Mouse (Mus musculus) forebrain, embryonic 15.5 days (tissue): ENCODE data around the gene Fndc7. TPM values are rescaled to one million over a fixed set of nuclear protein-coding genes. Genes with fewer than 3 reads are reported as not detected.
"Not testable (repeated sequence)": the region's sequence is repeated elsewhere in the genome, so short reads cannot be mapped to it uniquely, and the experiment has no call there.

ENCODE experiments used
- ATAC-seq: fragments of 200-750 bp; cut with Nextera tagmentation; replicated peaks from 2 replicates; pipeline ENCODE4 v1.8.0; 2017; ENCODE audit warnings: mild to moderate bottlenecking, moderate TSS enrichment, moderate library complexity
- H3K27ac ChIP-seq: fragments of 300-500 bp; sonication (generic); replicated peaks from 2 replicates; pipeline ENCODE4 v1.5.1; 2015; ENCODE audit warnings: mild to moderate bottlenecking, inconsistent platforms
- H3K27me3 ChIP-seq: fragments of 300-500 bp; sonication (generic); 2 replicates; pipeline ENCODE4 v1.6.1; 2015; ENCODE audit warnings: inconsistent platforms
- H3K36me3 ChIP-seq: fragments of 300-500 bp; sonication (generic); 2 replicates; pipeline ENCODE4 v1.6.1; 2015; ENCODE audit warnings: mild to moderate bottlenecking, inconsistent platforms
- H3K4me1 ChIP-seq: fragments of 300-500 bp; sonication (generic); 2 replicates; pipeline ENCODE4 v1.6.1; 2015; ENCODE audit warnings: inconsistent platforms
- H3K4me2 ChIP-seq: fragments of 300-500 bp; sonication (generic); replicated peaks from 2 replicates; pipeline ENCODE4 v1.6.1; 2015; ENCODE audit warnings: mild to moderate bottlenecking, inconsistent platforms
- H3K4me3 ChIP-seq: fragments of 300-500 bp; sonication (generic); 2 replicates; pipeline ENCODE4 v1.5.1; 2015; ENCODE audit warnings: mild to moderate bottlenecking, inconsistent platforms
- H3K9ac ChIP-seq: fragments of 300-500 bp; sonication (generic); replicated peaks from 2 replicates; pipeline ENCODE4 v1.6.1; 2015; ENCODE audit warnings: mild to moderate bottlenecking, inconsistent platforms
- H3K9me3 ChIP-seq: fragments of 300-500 bp; sonication (generic); 2 replicates; pipeline ENCODE4 v1.6.1; 2016; ENCODE audit warnings: inconsistent platforms
- WGBS: fragments of 180-500 bp; shearing (Covaris S2); methylation state at CpG from one replicate; pipeline ENCODE4 v1.1.7; 2015; ENCODE audit warnings: mixed read lengths; 5-methylcytosine and 5-hydroxymethylcytosine counted together
- polyA plus RNA-seq: library from polyadenylated mRNA; unstranded; fragments of >200 nt; fragmentation: Nextera tagmentation; extraction: Ambion mirVana; gene quantifications from 2 replicates; pipeline ENCODE4 v1.2.1, GENCODE M21; 2015

Gene Fndc7
- polyA plus RNA-seq, 1 experiment from 2014 or later: not detected

DNA sequence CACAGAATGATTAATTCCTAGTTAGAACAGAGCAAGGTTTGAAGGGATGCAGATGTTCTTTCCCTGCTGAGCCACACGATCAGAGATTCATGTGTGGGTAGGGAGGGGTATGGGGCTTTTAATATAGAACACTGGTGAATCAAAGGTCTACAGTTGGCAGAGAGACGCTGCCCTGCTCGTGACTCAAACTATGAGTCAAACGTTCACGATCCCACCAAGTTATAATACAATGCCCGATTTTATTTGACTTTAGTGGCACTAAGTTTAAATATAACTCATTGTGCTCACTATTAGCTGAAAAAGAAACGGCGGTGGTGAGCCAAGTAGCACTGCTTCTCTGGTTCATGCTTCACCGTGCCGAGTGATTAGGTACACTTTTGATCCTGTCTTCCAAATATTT is 26.7 kb downstream of the Fndc7 start:
- no peaks in the 10 kb centered on the region for H3K27me3 ChIP-seq
- ATAC-seq: no peak
- H3K4me1 ChIP-seq: peaks cover 6% of the 10 kb centered on the region
- H3K9me3 ChIP-seq: no peaks in the 10 kb centered on the region
- 73% methylated on average over 10 of the region's 10 CpGs for WGBS
- H3K27ac ChIP-seq: no peak overlapping the region
- H3K36me3 ChIP-seq: no peaks in the 10 kb centered on the region
- H3K4me3 ChIP-seq: no peak overlapping the region
- no peak overlapping the region for H3K9ac ChIP-seq
- H3K4me2 ChIP-seq: no peak overlapping the region

DNA sequence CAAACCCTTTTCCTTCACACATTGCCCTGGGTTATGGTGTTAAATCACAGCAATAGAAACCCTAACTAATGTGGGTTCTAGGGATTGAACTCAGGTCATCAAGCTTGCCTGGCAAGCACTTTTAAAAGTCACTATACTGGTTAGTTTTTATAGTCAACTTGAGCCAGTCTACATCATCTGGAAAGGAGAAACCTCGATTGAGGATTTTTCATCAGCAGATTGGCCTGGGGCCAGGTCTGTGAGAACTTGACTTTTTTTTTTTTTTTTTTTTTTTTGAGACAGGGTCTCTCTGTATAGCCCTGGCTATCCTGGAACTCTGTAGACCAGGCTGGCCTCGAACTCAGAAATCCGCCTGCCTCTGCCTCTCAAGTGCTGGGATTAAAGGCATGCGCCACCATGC is 27.5 kb downstream of the Fndc7 start:
- H3K9me3 ChIP-seq, H3K27me3 ChIP-seq, ATAC-seq, H3K36me3 ChIP-seq, H3K9ac ChIP-seq, H3K4me1 ChIP-seq, H3K4me2 ChIP-seq, H3K27ac ChIP-seq, H3K4me3 ChIP-seq: not testable (repeated sequence)
- WGBS: 92% methylated on average over 4 of the region's 4 CpGs

DNA sequence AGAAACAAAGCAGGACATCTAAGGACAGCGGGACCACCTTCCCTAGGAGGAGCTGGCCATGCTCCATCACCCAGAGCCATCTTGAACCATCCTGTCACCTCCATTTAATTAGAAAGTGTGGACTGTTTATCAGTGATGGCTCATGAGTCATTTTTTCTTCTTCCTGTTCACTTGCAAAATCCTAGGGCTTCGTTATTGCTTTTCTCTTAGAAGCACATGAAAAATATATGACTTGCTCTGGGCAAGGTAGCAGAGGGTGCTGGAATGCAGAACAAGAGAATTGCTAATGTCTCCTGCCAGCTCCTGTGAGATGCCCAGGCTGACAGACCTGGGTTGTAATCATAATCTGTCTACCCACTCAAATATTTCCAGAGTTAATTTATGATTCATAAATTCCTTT is 29.0 kb downstream of the Fndc7 start:
- no peak overlapping the region for H3K9ac ChIP-seq
- peaks cover 20% of the 10 kb centered on the region for H3K4me1 ChIP-seq
- no peaks in the 10 kb centered on the region for H3K9me3 ChIP-seq
- no peaks in the 10 kb centered on the region for H3K36me3 ChIP-seq
- no peak overlapping the region for H3K4me2 ChIP-seq
- H3K27me3 ChIP-seq: no peaks in the 10 kb centered on the region
- no peak overlapping the region for H3K27ac ChIP-seq
- no peak overlapping the region for H3K4me3 ChIP-seq
- WGBS: 76% methylated on average over 2 of the region's 2 CpGs
- ATAC-seq: no peak

DNA sequence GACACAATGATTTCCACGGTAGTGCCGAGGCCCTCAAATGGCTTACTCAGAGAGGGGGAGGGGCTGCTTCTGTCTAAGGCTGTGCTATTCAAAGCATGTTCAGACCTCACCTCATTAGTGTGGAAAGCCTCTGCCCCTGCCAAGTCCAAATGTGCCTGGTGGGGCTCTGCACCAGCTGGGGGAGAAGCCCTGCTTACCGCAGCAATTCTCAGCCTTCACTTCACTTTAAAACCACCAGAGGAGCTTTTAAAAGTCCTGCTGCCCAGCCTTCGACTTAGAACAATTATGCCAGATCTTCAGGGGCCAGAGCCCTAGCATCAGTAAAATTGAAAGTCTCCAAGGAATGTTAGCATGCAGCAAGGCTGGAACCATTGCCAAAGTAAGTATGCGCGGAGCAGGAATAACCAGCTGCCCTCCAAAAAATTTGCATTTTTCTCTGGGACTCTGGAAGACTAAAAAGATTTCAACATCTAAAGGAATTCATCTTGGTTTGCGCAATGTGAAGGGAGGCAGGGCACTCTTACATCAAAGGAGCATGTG is 31.5 kb downstream of the Fndc7 start:
- no peaks in the 10 kb centered on the region for H3K36me3 ChIP-seq
- ATAC-seq: peak; percentile 94
- peaks cover 31% of the 10 kb centered on the region for H3K4me1 ChIP-seq
- no peak overlapping the region for H3K4me3 ChIP-seq
- H3K27me3 ChIP-seq: no peaks in the 10 kb centered on the region
- no peaks in the 10 kb centered on the region for H3K9me3 ChIP-seq
- peak overlapping the region; percentile 62 for H3K27ac ChIP-seq
- WGBS: 6% methylated on average over 7 of the region's 7 CpGs
- H3K4me2 ChIP-seq: 0 out of 2 replicates have a peak overlapping the region, but pooled peaks have one; percentile 0
- H3K9ac ChIP-seq: no peak overlapping the region

DNA sequence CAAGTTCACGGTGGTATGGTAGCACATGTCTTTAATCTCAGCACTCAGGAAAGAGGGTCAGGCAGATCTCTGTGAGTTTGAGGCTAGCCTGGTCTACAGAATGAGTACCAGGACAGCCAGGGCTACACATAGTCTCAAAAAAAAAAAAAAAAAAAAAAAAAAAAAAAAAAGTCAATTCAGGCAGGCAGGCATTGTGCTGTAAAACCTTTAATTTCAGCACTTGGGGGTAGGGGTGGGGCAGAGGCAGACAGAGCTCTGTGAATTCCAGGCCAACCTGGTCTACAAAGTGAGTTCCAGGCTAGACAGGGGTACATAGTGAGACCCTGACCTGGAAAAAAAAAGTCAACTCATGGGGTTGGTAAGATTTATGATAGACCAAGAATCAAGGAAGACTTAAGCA is 32.1 kb downstream of the Fndc7 start:
- no peak overlapping the region for H3K4me3 ChIP-seq
- H3K9me3 ChIP-seq: no peaks in the 10 kb centered on the region
- H3K9ac ChIP-seq: no peak overlapping the region
- 86% methylated on average over 1 of the region's 1 CpGs for WGBS
- peak overlapping the region; percentile 62; the same call in 1 of the 2 replicates for H3K27ac ChIP-seq
- H3K4me1 ChIP-seq: peaks cover 31% of the 10 kb centered on the region
- no peak overlapping the region for H3K4me2 ChIP-seq
- ATAC-seq: no peak
- H3K36me3 ChIP-seq: no peaks in the 10 kb centered on the region
- H3K27me3 ChIP-seq: no peaks in the 10 kb centered on the region

DNA sequence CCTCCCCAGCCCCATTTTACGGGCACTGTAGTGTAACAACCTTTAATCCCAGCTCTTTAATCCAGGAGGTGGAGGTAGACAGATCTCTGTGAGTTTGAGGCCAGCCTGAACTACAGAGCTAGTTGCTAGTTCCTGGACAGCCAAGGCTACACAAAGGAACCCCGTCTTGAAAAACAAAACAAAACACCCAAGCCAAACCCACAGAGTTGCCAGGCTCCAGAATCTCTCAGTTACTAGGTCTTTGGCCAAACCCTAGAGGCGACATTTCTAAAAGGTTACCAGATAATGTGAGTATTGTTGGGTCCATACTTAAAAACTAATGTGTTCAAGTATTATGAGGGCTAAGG is 32.7 kb downstream of the Fndc7 start:
- Histone ChIP-seq H3K4me2 (no peak overlapping the region), H3K9ac (no peak overlapping the region), H3K27me3 (no peaks in the 10 kb centered on the region), H3K27ac (no peak overlapping the region), H3K4me1 (peaks cover 31% of the 10 kb centered on the region), H3K9me3 (no peaks in the 10 kb centered on the region), H3K36me3 (no peaks in the 10 kb centered on the region), H3K4me3 (no peak overlapping the region)
- no peak for ATAC-seq
- 18% methylated on average over 3 of the region's 3 CpGs for WGBS

DNA sequence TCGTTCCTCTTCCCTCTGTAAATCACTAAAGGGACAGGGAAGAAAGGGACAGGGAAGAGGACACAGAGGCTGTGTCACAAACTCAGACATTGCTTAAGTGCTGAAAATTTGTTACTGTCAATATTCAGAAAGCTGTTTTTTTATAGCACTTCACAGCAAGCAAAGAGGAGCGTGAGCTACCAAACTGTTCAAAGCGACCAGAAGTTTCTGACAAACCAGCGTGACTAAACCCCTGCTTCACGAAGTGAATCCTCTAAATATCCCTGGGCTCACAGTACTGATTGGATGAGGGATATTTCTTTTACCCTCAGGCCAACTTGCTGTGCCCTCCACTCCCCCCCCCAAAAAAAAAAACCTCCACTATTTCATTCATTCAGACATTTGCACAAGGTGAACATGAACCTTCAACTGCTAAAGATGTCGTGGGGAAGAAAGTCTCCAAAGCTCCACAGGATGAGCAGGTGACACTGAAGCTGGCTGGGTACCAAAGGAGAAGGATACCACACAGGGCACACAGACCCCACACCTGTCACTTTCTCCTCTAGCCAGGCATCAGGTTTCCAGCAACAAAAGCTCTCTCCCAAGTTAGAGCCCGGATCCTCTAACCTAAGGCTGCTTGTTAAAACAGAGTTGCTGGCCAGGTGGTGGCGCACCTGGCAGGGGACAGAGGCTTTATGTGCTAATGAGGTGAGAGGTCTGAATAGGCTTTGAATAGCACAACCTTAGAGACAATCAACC is 33.3 kb downstream of the Fndc7 start:
- H3K27me3 ChIP-seq: no peaks in the 10 kb centered on the region
- H3K9me3 ChIP-seq: no peaks in the 10 kb centered on the region
- 35% methylated on average over 8 of the region's 8 CpGs for WGBS
- no peak overlapping the region for H3K4me2 ChIP-seq
- no peak overlapping the region for H3K27ac ChIP-seq
- H3K4me3 ChIP-seq: no peak overlapping the region
- no peak overlapping the region for H3K9ac ChIP-seq
- no peak for ATAC-seq
- H3K4me1 ChIP-seq: peaks cover 31% of the 10 kb centered on the region
- no peaks in the 10 kb centered on the region for H3K36me3 ChIP-seq

DNA sequence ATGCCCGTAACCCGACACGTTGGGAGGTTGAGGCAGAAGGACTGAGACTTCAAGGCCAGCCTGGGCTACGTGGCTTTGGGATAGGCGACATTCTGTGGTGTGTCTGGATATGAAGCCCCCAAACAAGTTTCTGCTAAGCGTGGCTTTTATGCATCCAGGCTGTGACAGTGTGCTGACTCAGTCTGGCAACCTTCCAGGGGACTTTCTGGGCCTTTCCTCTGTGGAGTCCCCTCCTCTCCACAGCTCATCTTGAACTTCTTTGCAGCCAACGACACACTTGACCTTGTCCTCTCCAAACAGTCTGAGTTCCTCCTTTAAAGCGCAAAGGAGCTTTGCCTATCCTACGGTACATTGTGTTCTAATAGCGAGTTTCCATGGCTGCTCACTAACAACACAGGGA is 33.9 kb downstream of the Fndc7 start:
- H3K27ac ChIP-seq: no peak overlapping the region
- H3K9ac ChIP-seq: no peak overlapping the region
- no peak for ATAC-seq
- no peak overlapping the region for H3K4me3 ChIP-seq
- no peaks in the 10 kb centered on the region for H3K27me3 ChIP-seq
- H3K4me2 ChIP-seq: no peak overlapping the region
- H3K4me1 ChIP-seq: peaks cover 31% of the 10 kb centered on the region
- no peaks in the 10 kb centered on the region for H3K36me3 ChIP-seq
- WGBS: 55% methylated on average over 10 of the region's 10 CpGs
- H3K9me3 ChIP-seq: no peaks in the 10 kb centered on the region

DNA sequence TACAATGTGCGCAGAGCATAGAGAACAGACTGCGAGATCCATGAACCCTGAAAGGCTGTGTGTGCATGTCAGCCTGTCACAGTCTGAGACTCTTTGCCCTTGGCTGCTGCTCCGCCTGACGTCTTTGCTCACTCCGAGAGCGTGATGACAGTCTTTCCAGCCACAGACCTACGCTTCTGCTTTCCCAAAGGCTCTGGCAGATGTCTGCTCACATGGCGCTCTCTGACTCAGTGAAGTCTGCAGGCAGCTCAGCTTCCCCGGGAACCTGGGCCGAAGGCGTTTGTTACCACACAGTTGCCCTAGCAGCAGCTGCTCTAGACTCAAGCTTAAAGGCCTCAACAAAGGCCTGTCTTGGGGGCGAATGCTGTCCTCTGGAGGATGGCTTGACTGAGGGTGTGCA is 34.4 kb downstream of the Fndc7 start:
- Histone ChIP-seq H3K27me3 (no peaks in the 10 kb centered on the region), H3K9me3 (no peaks in the 10 kb centered on the region), H3K9ac (no peak overlapping the region; the same call in 1 of the 2 replicates), H3K4me1 (peaks cover 36% of the 10 kb centered on the region), H3K4me2 (no peak overlapping the region), H3K4me3 (no peak overlapping the region), H3K36me3 (no peaks in the 10 kb centered on the region), H3K27ac (0 out of 2 replicates have a peak overlapping the region, but pooled peaks have one; percentile 24)
- peak; percentile 37; the same call in 1 of the 2 replicates for ATAC-seq
- 50% methylated on average over 12 of the region's 12 CpGs for WGBS

DNA sequence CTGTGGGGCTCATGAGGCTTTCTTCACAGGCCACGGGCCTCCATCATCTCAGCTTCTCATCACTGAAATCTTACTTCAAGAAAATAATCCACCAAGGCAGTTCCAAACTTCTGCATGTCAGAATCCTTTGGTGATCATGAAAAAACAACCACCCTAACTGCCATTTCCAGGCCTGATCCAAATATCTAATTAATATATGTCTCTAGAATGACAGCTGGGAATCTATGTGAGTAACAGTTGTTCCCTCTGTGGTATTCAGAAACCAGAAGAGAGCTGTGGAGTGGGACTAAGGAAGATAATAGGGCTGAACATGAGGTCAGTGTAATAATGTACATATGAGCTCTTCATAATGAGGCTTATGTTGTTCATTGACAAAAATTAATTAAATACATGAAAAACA is 36.5 kb downstream of the Fndc7 start:
- 77% methylated on average over 1 of the region's 1 CpGs for WGBS
- Histone ChIP-seq H3K27ac (no peak overlapping the region), H3K4me2 (no peak overlapping the region), H3K9ac (no peak overlapping the region), H3K4me1 (peaks cover 33% of the 10 kb centered on the region), H3K9me3 (no peaks in the 10 kb centered on the region), H3K27me3 (no peaks in the 10 kb centered on the region), H3K36me3 (no peaks in the 10 kb centered on the region), H3K4me3 (no peak overlapping the region)
- no peak for ATAC-seq

DNA sequence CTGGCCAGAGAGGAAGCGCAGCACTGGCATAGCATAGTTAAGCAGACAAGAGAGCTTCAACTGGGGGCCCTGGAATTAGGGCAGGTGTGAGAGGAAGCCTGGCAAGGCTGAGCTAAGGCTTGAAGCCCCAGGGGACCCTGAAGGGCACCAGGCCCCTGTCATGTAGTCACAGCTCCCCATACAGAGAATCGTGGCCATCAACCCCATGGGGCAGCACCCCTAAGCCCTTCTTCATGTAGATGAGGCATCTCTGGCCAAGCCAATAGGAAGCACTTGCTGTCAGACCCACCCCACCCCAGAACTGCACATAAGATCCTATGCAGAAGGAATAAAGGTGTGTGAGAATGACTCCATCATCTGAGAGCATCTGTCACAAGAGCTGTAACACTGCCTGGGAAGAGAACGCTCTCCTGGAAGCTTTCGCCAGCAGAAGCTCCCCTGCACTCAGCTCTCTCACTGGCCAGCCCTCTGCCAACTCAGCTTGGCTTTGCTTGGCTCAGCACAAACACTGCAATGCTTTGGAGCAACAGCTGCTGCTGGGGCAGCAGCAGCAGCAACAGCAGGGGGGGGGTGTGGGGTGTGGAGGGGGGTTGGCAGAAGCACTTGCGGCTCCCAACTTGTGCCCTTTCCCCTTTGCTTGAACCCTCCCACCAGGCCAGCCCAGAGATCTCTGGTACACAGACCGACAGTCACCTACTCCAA is 37.7 kb downstream of the Fndc7 start:
- no peak overlapping the region for H3K4me3 ChIP-seq
- no peak overlapping the region for H3K27ac ChIP-seq
- H3K4me2 ChIP-seq: no peak overlapping the region
- no peaks in the 10 kb centered on the region for H3K36me3 ChIP-seq
- H3K9ac ChIP-seq: no peak overlapping the region
- ATAC-seq: no peak
- no peaks in the 10 kb centered on the region for H3K9me3 ChIP-seq
- H3K27me3 ChIP-seq: no peaks in the 10 kb centered on the region
- H3K4me1 ChIP-seq: peaks cover 28% of the 10 kb centered on the region
- WGBS: 57% methylated on average over 6 of the region's 6 CpGs

DNA sequence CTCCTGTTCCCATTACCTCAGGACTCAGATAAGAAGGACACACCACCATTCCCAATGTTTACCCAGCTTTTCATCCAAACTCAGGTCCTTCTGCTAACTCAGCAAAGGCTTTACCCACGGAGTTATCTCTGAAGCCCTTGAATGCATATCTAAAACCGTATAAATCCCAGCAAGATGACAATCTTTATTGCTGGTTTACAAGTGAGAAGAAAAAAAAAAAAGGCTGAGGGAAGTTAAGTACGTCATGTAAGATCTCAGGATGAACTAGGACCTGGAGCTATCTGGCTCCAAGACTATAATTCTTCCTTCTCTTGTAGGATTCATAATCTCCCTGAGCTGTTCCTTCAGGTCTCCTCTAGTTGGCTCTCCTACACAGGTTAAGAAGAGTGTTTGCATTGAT is 38.3 kb downstream of the Fndc7 start:
- no peak for ATAC-seq
- H3K27ac ChIP-seq: no peak overlapping the region
- H3K4me2 ChIP-seq: no peak overlapping the region
- no peaks in the 10 kb centered on the region for H3K36me3 ChIP-seq
- 83% methylated on average over 3 of the region's 3 CpGs for WGBS
- no peak overlapping the region for H3K9ac ChIP-seq
- H3K4me3 ChIP-seq: no peak overlapping the region
- no peaks in the 10 kb centered on the region for H3K27me3 ChIP-seq
- no peaks in the 10 kb centered on the region for H3K9me3 ChIP-seq
- peaks cover 24% of the 10 kb centered on the region for H3K4me1 ChIP-seq
